ENCODE assay signal across 10 mouse cellular contexts in the genomic region with DNA sequence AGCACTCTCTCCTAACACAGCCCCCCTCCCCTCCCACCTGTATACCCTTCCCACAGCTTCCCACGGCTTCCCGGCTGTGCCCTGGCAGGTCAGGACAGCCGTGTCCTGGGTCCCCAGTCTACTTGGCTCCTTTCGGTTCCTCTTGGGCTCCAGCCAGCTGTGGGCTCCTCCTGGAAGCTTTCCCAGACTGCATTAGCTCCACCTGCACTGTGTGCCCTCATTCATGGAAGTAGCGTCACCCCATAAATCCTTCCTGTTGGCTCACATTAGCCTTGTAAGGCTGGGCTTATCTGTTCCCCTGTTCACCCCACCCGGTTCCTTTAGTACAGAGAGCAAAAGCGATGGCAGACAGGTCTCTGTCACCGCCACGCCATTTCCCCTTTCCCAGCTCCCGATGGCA.
A peak's percentile ranks its signal among the peaks of the same experiment; 100 is the strongest.
DNase-seq lines count a peak whose midpoint lies in the region; ATAC-seq and TF ChIP-seq lines count a peak whose summit lies in the region.
"Had no signal": no experiment of that assay in that cellular context is flagged by ENCODE, and none has a peak within 500 bp of the region (broad histone marks: within the 10 kb centered on the region; RNA-seq: fewer than 3 reads in every experiment).

No protein-coding gene starts in this region.

- no peak overlapping the region for H3K9ac ChIP-seq in heart, postnatal 0 days (replicated peaks; ENCODE audit: low read depth, low read length)
- H3K9ac ChIP-seq in embryonic facial prominence, embryonic 13.5 days = no peak overlapping the region
- H3K9ac ChIP-seq in heart, embryonic 11.5 days (ENCODE audit: low read depth, low read length) = no peak overlapping the region

- H3K27ac ChIP-seq in heart, postnatal 0 days (ENCODE audit: low read depth) = no peak overlapping the region
- H3K27ac ChIP-seq in embryonic facial prominence, embryonic 13.5 days = no peak overlapping the region; the same call in 1 of the 2 replicates
- H3K27ac ChIP-seq in heart, embryonic 11.5 days (ENCODE audit: low read depth, low read length) = no peak overlapping the region
- H3K27ac ChIP-seq: heart, embryonic 10.5 days had no signal

- ATAC-seq in heart, postnatal 0 days (ENCODE audit: insufficient read depth, low read depth) = peak; percentile 14; the same call in 1 of the 2 replicates
- peak; percentile 39; the same call in 1 of the 2 replicates for ATAC-seq in embryonic facial prominence, embryonic 13.5 days (ENCODE audit: insufficient number of reproducible peaks, insufficient read depth, low FRiP score, low TSS enrichment, low read depth)
- no peak for ATAC-seq in megakaryocyte-erythroid progenitor cell, adult 5-6 weeks (replicated peaks; ENCODE audit: low FRiP score, low TSS enrichment, poor library complexity, severe bottlenecking)
- no peak for ATAC-seq in heart, embryonic 11.5 days (replicated peaks; ENCODE audit: insufficient number of reproducible peaks, low FRiP score, low TSS enrichment)

- no peaks in the 10 kb centered on the region for H3K27me3 ChIP-seq in heart, postnatal 0 days (ENCODE audit: control insufficient read depth, insufficient read depth, low read length)
- peaks cover 20% of the 10 kb centered on the region for H3K27me3 ChIP-seq in embryonic facial prominence, embryonic 13.5 days
- no peaks in the 10 kb centered on the region for H3K27me3 ChIP-seq in heart, embryonic 11.5 days (ENCODE audit: control insufficient read depth, insufficient read depth, low read length)

- H3K4me2 ChIP-seq in heart, postnatal 0 days (ENCODE audit: low read depth, low read length) = 0 out of 2 replicates have a peak overlapping the region, but pooled peaks have one; percentile 13
- H3K4me2 ChIP-seq in embryonic facial prominence, embryonic 13.5 days = no peak overlapping the region; the same call in 1 of the 2 replicates
- H3K4me2 ChIP-seq in heart, embryonic 11.5 days = no peak overlapping the region
- H3K4me2 ChIP-seq: midbrain, embryonic 11.5 days had no signal

- no peak for TF ChIP-seq EP300 in heart, postnatal 0 days (IDR thresholded peaks at IDR 0.05; ENCODE audit: low read depth)

- H3K4me1 ChIP-seq in heart, postnatal 0 days (ENCODE audit: control insufficient read depth, insufficient read depth) = peaks cover 4% of the 10 kb centered on the region; the same call in 1 of the 2 replicates
- peaks cover 65% of the 10 kb centered on the region for H3K4me1 ChIP-seq in embryonic facial prominence, embryonic 13.5 days
- H3K4me1 ChIP-seq in heart, embryonic 11.5 days (ENCODE audit: control insufficient read depth, insufficient read depth, low read length) = no peaks in the 10 kb centered on the region

- no peaks in the 10 kb centered on the region for H3K9me3 ChIP-seq in heart, postnatal 0 days (replicated peaks; ENCODE audit: control insufficient read depth, low read length)
- no peaks in the 10 kb centered on the region for H3K9me3 ChIP-seq in embryonic facial prominence, embryonic 13.5 days
- H3K9me3 ChIP-seq in heart, embryonic 11.5 days (replicated peaks; ENCODE audit: control insufficient read depth, low read length) = no peaks in the 10 kb centered on the region
- H3K9me3 ChIP-seq: heart, embryonic 10.5 days had no signal

- TF ChIP-seq CTCF in heart, postnatal 0 days (IDR thresholded peaks at IDR 0.05; ENCODE audit: low read depth) = no peak

- DNase-seq in heart, postnatal 0 days (ENCODE audit: low spot score) = no peak
- no peak for DNase-seq in heart, adult 8-10 months (ENCODE audit: low spot score)
- peak; percentile 77 for DNase-seq in adrenal gland, adult 2 months
- peak; percentile 36 for DNase-seq in lung, postnatal 10 days
- DNase-seq in thymus, postnatal 10 days (ENCODE audit: low spot score in 2 of 2) = no peak

- H3K36me3 ChIP-seq in heart, postnatal 0 days (replicated peaks; ENCODE audit: control insufficient read depth, insufficient read depth, low read length) = no peaks in the 10 kb centered on the region
- H3K36me3 ChIP-seq in embryonic facial prominence, embryonic 13.5 days = no peaks in the 10 kb centered on the region
- no peaks in the 10 kb centered on the region for H3K36me3 ChIP-seq in heart, embryonic 11.5 days (ENCODE audit: control insufficient read depth, insufficient read depth, low read length)
- H3K36me3 ChIP-seq: heart, embryonic 10.5 days had no signal

- no peak overlapping the region for H3K4me3 ChIP-seq in heart, postnatal 0 days (ENCODE audit: low read depth, low read length)
- no peak overlapping the region for H3K4me3 ChIP-seq in embryonic facial prominence, embryonic 13.5 days
- H3K4me3 ChIP-seq in heart, embryonic 11.5 days (ENCODE audit: low read depth, low read length) = no peak overlapping the region
- H3K4me3 ChIP-seq: heart, embryonic 10.5 days had no signal

- 34% methylated on average over 10 of the region's 10 CpGs for WGBS in heart, postnatal 0 days
- WGBS in embryonic facial prominence, embryonic 13.5 days = 76% methylated on average over 10 of the region's 10 CpGs
- WGBS in heart, embryonic 11.5 days (ENCODE audit: insufficient replicate concordance) = 67% methylated on average over 10 of the region's 10 CpGs

Comparison
In these comparisons a context has a peak if more than half of its experiments do, and no peak if none do; other contexts are left out.
1. ATAC-seq: peak in heart, postnatal 0 days (single experiment) and embryonic facial prominence, embryonic 13.5 days (single experiment); none in megakaryocyte-erythroid progenitor cell, adult 5-6 weeks (single experiment) and heart, embryonic 11.5 days (single experiment).
2. DNase-seq: peak in adrenal gland, adult 2 months (single experiment) and lung, postnatal 10 days (single experiment); none in heart, postnatal 0 days (single experiment), heart, adult 8-10 months (single experiment) and thymus, postnatal 10 days (0 of 2).